Mouse (Mus musculus) thymus, postnatal 10 days (tissue): ENCODE measurements around the gene Tmem87b.
A peak's percentile ranks its signal among the peaks of the same experiment; 100 is the strongest.

Experiments
- DNase-seq, 2 experiments: peaks; one replicate each; pipeline ENCODE4 v3.0.0; 2021; ENCODE audit warnings: low spot score in 2 of 2

Gene Tmem87b

GRCm38 (mm10) chr2:128817786-128818681 is at the start of gene Tmem87b:
Gene Tmem87b, plus strand, starts transcription at chr2:128818118.
- peak; percentile 93 to 97 for DNase-seq

DNA sequence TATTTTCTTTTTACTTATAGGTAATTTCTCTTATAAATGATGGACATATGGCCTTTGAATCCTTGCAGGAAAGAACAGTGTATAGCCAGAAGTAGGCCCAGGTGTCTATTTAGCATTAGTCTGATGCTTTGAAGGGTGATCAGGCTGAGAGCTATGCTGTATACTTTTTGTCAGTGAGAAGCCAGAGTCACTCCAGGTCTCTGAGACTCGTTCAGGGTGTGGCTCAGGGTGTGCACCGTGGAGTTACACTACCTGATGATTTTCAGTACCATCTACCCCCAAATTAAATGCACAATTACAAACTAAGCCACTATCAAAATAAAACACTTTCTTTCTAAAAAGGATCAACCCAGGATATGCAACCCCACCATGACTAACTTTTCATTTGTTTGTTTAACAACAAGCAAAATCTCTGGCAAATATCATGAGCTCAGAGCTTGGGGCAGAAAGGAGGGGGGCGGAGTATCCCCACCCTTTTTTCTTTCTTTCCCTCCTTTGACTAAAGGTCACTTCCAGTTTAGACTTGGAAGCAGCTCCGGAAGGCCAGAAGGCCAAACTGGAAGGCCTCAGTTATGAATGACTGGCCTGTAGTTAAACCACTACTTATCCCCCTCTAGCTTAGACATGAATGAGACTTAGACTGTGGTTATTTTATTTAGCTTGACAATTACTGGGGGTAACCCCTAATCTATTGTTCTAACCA is 49.2 kb upstream of the Tmem87b start:
- DNase-seq, result no peak

DNA sequence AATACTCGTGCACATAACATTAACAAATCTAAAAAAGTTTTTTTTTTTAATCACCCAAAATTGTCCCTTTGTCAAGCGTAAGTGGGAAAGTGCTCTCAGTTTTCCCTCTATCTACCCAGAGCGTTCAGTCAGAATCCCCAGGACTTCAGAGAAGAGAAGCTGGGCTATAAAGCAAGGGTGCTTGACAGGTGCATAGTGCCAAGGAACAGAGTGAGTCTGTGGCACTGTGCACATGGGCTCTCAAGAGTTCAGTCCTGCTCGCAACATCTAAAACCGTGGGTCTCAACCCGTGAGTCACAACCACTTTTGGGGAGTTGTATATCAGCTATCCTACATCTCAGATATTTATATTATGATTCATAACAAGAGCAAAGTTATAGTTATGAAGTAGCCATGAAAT is 47.4 kb upstream of the Tmem87b start:
- no peak for DNase-seq

GRCm38 (mm10) chr2:128771048-128771447 is 46.9 kb upstream of the Tmem87b start:
- no peak for DNase-seq

- DNase-seq, result no peak
Observed at GRCm38 (mm10) chr2:128771750-128772338, 46.1 kb upstream of the Tmem87b start.

DNA sequence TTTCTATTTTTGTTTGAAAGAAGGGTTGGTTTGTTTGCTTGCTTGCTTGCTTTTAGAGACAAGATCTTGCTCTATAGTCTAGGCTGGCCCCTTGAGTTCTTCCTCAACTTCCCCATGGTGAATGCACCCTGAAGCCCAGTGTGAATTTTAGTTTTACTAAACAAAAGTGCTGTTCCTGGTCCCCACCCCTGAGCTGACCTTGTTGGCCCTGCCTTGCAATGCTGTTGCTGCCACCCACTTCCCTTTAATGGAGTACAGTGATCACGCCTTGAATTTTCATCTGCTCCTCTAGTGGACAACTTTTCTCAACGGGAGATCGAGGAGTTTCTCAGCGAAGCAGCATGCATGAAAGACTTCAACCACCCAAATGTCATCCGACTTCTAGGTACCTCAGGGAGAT is 35.7 kb upstream of the Tmem87b start:
- DNase-seq, result no peak

GRCm38 (mm10) chr2:128783660-128784345 is 34.1 kb upstream of the Tmem87b start:
- DNase-seq, result no peak

DNA sequence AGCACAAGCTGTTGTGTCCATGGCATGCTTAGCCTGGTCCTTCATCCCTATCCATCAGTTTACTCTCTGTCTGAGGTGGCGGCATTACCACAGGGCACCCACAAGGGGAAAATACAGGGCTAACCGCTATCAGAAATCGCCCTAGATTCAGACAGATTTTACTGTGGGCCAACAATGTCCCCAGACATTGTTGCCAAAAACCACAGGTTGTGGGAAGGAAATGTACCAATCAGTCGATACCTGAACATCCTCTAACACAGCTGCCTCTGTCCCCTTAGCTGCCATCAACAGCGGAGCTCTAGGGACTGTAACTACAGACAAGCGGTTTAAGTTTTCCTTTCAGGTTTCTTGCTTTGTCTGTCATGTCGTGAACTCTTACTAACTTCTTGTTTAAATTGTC is 33.1 kb upstream of the Tmem87b start:
- DNase-seq, result no peak

DNA sequence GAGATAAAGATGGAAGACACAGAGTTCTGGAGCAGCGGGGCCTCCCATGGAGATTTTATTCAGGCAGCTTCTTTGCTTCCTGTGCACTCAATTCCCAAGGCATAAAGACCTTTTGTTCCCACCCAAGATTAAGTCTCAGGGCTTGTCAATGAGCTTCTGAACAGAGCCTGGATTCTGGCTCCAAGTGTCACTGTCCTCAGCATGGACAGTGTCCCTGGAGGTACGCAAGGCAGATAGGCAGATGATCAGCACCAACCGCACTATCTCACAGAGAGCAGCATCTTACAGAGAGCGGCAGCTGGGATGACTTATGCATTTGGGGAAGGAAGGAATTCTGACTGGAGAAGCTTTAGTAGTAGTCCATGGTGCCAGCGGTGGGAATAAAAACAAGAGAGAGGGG is 31.6 kb upstream of the Tmem87b start:
- no peak for DNase-seq

DNA sequence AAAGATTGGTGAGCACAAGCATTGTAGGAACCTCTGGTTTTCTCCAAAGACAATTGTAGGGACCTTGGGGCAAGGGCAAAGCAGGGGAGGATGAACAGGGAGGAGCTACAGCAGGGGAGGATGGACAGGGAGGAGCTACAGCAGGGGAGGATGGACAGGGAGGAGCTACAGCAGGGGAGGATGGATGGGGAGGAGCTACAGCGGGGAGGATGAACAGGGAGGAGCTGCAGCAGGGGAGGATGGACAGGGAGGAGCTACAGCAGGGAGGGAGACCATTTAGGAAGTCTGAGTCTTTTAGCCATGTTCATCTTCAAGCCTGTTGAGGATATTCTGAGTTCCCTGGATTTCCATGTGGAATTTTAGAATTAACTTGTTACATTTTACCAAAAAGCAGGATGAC is 31.1 kb upstream of the Tmem87b start:
- no peak for DNase-seq

DNA sequence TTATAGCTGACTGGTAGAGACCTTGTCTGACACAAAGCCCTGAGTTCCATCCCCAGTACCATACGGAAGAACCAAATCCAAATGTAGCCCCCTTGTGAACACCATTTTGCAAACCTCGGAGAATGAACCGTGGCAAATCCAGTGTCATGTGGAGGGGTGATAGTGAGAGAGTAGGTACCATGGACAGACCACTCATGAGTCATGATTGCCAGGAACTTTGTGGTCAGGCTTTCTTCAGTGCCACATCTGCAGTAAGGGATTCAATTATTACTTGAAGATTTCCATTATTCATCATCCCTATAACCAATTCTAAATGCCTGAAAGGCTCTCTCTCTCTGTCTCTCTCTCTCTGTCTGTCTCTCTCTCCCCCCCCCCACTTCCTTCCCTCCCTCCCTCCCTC is 30.1 kb upstream of the Tmem87b start:
- no peak for DNase-seq

DNA sequence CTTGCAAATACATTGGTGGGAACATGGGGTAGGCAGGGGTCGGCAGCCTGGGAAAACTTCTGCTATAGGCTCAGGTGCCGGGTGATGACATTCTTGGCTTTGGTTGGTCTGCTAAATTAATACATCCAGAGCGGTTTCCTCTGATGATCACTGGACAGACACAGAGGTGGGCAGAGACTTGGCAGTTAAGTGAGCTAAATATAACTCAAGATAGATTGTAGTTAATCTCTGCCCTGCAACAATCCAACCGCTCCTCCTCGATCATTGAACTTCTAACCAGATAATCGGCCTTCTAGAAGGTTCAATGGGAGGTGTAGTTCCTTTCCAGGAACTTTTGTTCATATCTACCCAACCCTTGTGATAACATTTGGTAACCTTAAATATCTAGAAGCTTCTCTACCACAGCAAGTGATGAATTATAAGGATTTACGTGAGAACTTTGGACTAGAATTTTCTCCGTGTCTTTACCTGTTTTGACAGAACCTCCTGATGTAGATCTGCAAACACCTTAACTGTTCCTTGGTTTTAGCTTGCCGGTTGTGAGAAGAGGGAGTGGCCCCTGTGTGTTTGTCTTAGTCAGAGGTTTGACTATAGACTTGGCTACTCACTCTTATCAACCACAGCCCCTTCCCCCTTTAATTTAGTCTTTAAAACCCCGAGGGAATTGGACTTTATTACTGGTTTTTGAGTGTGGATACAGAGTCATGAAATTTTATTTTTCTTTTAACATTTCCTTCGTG is 26.9 kb upstream of the Tmem87b start:
- DNase-seq, result no peak

DNA sequence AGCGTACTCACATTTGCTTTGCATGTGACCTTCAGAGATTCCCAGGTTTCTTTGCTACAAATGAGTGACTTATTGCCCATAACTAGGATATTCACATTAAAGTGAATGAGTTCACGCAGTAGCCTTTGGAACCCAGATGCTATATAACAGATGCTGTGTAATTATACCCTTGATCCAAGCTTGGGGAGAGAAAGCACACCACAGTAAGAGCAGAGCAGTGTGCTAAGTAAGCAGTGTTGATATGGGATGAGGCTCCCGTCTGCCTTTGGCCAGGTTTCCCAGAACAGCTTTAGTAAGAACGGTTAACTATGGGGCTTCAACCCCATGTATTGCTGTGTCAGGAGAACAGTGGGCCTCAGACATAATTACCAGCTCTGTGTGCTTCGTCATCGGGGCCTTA is 24.0 kb upstream of the Tmem87b start:
- DNase-seq, result no peak

- no peak for DNase-seq
Observed at GRCm38 (mm10) chr2:128796463-128796862, 21.5 kb upstream of the Tmem87b start.

- DNase-seq, result no peak
Observed at GRCm38 (mm10) chr2:128803441-128803840, 14.5 kb upstream of the Tmem87b start.

DNA sequence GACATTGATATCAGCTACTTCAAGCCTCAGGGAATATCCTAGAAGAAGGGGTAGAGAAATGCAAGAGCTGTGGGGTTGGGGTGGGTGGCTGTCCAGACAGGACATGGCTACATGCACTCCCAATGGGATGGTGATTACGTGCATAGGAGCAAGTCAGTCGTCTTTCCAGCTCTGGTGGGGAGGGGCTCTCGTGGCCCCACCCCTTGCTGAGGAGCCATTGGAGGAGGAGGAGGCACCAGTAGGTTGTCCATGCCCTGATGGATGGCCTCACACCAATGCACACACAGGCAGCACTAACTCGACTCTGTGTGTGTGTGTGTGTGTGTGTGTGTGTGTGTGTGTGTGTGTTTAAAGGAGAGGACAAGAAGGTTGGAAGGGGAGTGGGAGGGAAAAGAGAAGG is 12.6 kb upstream of the Tmem87b start:
- no peak for DNase-seq

DNA sequence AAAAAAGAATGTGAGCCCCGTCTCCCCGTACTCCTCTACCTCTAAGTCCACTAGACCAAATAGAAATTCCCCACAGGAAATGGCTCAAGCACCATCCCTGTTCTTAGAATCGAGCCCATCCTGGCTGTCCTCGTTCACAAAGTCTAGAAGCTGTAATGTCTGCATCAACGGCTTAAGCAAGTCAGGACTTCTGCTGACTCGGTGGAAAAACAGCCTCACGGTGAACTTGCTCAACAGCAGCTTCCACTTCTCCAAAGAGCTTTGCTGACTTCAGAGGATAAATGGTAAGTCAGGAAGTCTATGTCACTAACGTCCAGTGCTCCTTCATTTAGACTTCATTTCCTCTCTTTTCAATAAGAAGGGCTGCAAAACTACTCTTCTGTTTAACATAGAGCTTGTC is 11.4 kb upstream of the Tmem87b start:
- DNase-seq, result no peak

DNA sequence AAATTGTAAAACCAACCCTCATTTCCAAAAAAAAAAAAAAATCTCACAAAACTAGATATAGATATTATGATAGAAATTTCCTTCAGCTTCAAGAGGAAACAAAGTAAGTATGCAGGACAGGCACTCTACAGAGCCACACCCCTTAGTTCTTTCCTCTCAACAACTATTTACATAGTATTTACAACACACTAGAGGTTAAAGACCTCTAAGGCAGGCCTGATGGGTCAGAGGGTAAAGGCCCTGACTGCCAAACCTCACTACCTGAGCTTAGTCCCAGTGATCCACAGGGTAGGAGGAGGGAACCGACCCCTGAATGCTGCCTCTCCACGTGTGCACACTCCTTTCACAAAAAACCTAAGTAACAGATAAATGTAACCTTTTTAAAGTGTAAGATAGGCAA is 5.2 kb upstream of the Tmem87b start:
- no peak for DNase-seq

DNA sequence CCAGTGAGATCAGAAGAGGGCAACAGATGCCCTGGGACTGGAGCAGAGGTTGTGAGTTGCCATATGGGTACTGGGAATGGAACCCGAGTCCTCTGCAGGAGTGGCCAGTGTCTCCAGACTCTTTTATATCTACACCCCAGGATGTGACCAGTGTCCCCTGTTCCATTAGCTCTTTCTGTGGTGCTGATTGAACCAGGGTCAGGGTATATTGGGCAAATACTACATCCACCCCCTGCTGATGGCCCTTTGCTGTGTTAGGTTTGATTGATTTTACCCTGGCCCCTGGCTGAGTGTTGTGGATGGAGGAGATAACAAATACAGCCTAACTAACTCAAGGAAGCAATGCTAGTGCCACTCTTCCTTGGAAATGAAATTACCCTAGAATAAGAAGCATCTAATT is 1.6 kb upstream of the Tmem87b start:
- no peak for DNase-seq

DNA sequence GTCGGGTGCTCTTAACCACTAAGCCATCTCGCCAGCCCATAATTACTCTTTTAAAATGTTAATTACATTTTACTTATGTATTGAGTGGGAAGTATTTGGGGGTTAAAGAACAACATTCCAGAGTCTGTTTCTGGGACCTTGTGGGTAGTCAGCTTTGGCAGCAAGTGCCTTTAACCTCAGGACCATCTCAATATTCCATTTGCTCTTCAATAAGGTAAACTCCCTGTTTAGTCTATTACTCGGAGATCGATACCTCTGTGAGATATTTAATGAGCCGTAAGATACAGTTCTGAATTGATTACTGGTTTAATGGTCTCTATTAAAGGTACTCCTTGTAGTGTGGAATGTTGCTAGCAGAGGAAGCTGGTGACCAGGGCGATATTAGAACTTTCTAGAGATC is 1.0 kb upstream of the Tmem87b start:
- DNase-seq, result no peak

DNA sequence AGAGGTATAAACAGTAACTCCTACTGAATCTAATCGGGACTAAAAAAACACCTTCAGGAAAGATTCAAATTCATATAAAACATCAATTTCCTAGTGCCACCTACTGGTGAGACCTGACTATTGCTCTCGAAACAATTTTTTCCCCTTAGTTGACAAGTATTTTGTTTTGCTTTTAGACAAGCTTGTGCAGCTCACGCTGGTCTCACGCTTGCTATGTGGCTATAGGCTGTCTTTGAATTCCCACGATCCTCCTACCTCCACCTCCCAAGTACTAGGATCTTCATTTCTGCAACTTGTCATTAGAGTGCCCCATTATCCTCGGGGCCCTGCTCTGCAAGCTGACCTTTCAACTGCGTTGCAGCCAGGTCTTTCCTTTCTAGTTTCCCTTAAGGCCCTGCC is 532 bp upstream of the Tmem87b start:
- peak in 1 of 2 experiments; percentile 56 for DNase-seq
